In the genomic region with DNA sequence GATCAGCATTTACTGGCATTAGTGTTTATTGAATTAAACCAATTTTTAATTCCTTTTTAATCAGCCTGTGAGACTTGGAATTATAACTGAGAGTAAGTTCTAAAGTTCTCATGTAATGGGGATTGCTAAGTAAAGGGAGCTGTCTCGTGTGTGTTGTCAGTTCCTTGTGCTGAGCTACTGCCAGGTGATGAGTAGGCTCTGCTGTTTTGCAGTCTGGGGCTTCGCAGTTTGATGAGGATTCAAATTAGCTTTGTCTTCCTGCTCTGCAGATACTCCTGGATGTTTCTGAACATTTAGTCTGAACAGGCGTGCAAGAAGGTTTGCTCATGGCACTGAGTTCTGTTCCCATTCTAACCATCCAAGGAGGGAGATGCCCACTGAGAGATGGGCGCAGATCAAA, we compare ENCODE assay signal across 23 mouse cellular contexts.
"Had no signal": no experiment of that assay in that cellular context is flagged by ENCODE, and none has a peak within 500 bp of the region (broad histone marks: within the 10 kb centered on the region; RNA-seq: fewer than 3 reads in every experiment).

No protein-coding gene starts in this region.

- H3K4me1 ChIP-seq: limb, embryonic 10.5 days; limb, embryonic 13.5 days; midbrain, embryonic 10.5 days had no signal

- H3K27ac ChIP-seq: limb, embryonic 10.5 days; limb, embryonic 13.5 days; liver, embryonic 14.5 days; macrophage; midbrain, embryonic 10.5 days; midbrain, embryonic 13.5 days; neural tube, embryonic 13.5 days; stomach, postnatal 0 days had no signal

- H3K27me3 ChIP-seq: limb, embryonic 13.5 days; megakaryocyte, embryonic 14.5 days; midbrain, embryonic 13.5 days; neural tube, embryonic 13.5 days had no signal

- ATAC-seq: inflammation-experienced regulatory T-cells, adult 6 months; intestine, embryonic 16.5 days; liver, postnatal 0 days; lung, postnatal 0 days; midbrain, embryonic 13.5 days; midbrain, embryonic 16.5 days had no signal

- H3K9ac ChIP-seq: limb, embryonic 13.5 days; liver, embryonic 14.5 days; liver, postnatal 0 days; lung, embryonic 14.5 days; midbrain, embryonic 13.5 days; neural tube, embryonic 13.5 days had no signal

- DNase-seq: kidney, adult 18-20 months; kidney, postnatal 10 days; kidney, postnatal 36 days; liver, postnatal 0 days; lung, embryonic 14.5 days; retina, postnatal 1 day; thymus, adult 2 months; thymus, postnatal 14 days; thymus, postnatal 4 days had no signal

- H3K4me3 ChIP-seq: limb, embryonic 10.5 days; limb, embryonic 13.5 days; megakaryocyte, embryonic 14.5 days; midbrain, embryonic 10.5 days; midbrain, embryonic 13.5 days; myocyte; neural tube, embryonic 13.5 days had no signal
